Mouse (Mus musculus) left cerebral cortex, postnatal 14 days (tissue): ENCODE data around the gene Spon1. TPM values are rescaled to one million over a fixed set of nuclear protein-coding genes. Genes with fewer than 3 reads are reported as not detected.
A peak's percentile ranks its signal among the peaks of the same experiment; 100 is the strongest.

ENCODE experiments used
- DNase-seq, 2 experiments: peaks; one replicate each; pipeline ENCODE4 v3.0.0; 2021 to 2022; ENCODE audit warnings: low spot score in 2 of 2, mixed read lengths in 1 of 2
- intact Hi-C: fragments of 180-260 bp; cut with DNase I; formaldehyde crosslinking; loops from one replicate; pipeline ENCODE4 v1.15.1; 2025
- total RNA-seq, 2 experiments: library from RNA; stranded (reverse); gene quantifications; 2 replicates each; pipeline ENCODE4 v1.2.3; 2021

The Spon1 gene
- total RNA-seq, 2 experiments from 2014 or later, result 37.6 to 43.5 TPM

DNA sequence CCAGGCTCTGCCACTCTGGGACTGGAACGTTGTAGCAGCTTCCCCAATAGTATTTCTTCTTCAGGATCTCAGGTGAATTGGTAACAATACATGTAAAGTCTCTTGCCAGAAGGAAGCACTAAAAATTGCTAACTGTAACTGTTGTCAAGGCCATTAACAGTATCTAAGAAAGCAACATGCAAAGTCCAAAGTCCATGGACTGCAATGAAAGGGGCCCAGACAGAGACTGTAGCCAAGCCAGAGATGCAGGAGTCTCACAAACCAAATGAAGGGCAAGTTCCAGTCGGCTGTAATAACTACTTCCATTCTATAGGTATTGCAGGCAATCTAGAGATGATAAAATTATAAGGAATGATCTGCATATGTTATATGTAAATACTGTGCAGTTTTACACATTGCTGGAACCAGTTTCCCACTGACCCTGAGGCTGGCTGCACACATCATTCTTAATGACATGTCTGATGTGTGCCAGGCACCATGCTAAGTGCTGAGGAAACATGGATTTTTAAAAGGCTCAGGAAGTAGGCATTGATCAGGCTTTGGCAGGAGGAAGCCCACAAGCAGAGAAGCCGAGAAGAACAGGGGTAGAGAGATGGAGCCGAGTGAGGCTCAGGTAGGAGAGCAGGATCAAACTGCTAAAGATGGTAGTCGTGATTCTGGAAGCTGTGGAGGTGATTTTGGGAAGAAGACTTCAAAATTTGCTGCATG, 59.9 kb downstream of the Spon1 start:
- DNase-seq, result no peak
- intact Hi-C loops, result no loop called here

DNA sequence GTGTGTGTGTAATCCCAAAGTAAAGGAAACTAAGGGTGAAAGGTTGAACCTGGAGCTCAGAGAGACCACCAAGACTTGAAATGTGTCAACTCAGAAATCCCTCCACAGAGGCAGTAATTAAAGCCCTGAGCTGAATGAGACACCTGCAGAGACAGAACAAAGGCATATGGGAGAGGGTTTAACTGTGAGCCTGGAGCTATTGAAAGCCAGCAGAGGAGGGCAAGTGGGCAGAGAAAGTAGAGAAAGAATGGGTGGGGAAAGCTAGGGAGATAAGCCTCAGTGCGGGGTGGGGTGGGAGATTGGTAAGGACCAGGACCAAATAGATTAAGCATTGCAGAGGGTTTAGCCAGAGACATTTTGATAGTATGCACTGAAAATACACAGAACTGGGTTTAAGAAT, 60.7 kb downstream of the Spon1 start:
- DNase-seq, result no peak
- intact Hi-C loops, result no loop called here

DNA sequence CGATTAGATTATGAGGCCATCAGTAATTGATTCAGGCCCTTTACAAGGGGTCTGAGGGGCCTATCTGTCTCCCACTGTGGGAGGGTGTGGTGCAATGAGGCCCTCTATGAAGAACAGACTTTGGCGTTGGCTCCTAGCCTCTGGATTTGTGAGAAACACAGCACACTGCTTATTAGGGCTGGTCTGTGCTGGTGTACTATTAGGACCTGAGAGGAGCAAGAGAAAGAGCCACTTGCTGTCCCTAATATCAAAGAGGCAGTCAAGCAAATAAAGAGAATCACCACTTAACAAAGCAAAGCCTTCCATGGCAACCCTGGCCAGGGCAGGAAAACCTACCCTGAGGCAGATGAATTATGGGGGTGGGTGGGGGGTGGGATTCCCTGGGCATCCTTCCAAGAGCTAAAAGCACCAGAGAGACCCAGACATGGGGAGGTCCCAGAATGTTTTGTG, 62.3 kb downstream of the Spon1 start:
- no peak for DNase-seq

DNA sequence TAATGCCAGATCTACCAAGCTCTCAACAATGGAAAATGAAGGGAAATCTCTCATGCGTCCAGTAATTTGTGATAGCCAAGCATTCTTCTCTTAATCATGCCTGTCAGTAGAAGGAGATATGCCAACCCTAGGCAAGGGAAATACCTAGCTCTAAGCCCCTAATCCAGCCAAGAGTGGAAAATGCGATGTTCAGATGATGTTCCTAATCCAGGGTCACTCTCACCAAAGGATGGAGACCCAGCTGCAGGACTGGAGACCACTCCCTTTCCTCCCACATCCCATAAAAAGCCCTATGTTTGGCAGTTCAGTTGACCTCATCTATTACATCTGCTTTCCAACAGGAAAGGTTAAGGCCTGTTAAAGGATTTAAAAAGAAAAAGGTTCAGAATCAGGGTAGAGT, 62.8 kb downstream of the Spon1 start:
- no peak for DNase-seq
- intact Hi-C loops, result no loop called here

More for the DNA sequence above, 62.3 kb downstream of the Spon1 start:
- intact Hi-C loops, result no loop called here

DNA sequence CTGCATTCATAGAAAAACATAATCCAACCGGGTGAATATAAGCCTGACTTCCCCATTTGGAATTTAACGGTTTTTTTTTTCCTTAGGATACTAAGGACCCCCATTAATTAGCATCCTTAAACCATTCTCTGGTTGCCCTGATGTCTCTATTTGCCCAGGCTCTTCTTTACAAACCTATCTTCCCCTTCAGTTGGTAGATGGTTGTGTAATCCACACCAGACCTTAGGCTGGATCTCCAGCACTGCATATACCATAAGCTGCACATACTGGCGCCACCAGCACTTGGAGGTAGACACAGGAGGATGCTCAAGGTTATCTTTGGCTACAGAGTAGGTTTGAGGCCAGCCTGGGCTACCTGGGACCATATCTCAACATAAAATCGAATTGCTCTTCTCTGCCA, 71.4 kb downstream of the Spon1 start:
- no peak for DNase-seq
- intact Hi-C loops, result no loop called here

DNA sequence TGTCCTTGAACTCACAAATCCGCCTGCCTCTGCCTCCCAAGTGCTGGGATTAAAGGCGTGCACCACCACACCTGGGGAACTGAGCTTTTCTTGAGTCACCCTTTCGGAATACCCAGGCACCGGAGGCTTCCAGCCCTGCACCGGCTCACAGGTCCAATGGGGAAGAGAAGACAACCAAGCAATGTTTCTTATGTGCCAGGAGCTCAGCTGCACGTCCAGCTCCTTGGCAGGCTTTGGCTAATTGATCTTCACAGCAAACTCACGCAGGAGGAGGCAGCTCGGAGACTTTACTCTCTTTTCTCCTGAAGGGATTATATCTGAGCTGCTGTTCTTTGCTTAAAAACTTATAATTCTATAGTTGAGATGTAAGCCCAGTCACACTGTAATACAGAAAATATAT, 73.6 kb downstream of the Spon1 start:
- no peak for DNase-seq
- intact Hi-C loops, result no loop called here

DNA sequence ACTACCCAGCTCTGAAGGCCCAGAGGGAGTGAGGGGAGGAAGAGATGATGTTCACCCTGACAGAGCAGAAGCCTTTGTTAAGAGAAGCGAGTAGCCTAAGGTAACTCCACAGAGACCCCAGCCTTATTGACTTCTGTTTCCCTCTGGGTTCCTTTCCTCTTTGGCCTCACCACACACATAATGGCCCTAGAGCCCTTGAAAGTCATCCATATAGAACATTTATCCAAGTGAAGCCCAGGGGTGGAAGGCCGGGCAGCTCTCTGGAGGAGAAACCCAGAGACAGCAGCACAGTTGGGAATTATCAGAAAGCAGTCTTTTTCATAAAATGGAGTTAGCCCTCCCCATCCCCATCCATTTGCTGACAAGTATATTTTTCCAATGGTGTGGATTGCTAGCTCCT, 75.7 kb downstream of the Spon1 start:
- intact Hi-C loops, result no loop called here
- DNase-seq, result no peak

DNA sequence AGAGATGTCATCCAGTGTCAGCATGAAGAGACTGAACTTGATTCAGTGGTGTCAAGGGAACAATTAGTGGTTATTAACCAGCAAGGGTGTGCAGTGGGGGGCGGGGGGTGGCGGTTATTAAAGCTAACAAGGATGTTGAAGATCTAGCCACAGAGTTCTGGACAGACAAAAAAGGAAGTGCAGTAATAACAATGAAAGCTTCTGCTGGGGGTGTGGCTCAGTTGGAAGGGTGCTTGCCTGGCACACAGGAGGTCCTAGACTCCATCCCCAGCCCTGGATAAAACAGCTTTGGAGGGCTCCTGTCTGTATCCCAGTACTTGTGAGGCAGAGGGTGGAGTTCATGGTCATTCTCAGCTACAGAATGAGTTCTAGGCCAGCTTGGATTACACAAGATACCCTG, 77.4 kb downstream of the Spon1 start:
- intact Hi-C loops, result no loop called here
- no peak for DNase-seq

DNA sequence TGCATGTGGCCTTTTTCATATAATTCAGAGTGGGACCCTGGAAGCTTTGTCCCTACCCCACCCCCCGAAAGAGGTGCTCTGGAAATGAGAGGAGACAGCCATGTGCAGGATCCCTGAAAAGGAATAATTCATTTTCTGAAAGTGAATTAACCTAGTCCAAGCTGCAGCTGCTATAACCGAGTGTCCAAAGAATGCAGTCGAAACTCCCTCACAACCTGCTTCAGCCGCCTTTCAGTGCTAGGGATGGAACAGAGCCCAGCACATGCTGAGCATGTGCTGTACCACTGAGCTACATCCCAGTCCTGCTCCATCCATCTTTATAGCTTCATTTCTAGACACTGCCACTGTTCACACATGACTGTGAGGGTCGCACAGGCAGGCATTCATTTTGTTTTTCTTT, 79.4 kb downstream of the Spon1 start:
- peak in 1 of 2 experiments; percentile 23 for DNase-seq
- intact Hi-C loops, result no loop called here

DNA sequence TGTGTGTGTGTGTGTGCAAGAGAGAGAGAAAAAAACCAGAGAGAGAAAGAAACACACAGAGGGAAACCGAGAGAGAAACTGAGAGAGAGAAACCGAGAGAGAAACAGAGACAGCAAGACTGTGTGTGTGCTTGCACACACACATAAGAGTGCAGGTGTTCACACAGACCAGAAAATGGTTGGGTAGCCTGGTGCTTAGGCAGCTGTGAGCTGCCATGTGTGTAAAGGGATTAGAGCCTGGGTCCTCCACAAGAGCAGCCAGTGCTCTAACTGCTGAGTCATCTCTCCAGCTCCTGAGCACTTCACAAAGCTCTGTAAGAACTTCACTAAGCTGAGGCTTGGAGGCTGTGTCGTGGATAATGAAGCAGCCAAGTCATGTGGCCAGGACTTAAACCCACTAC, 80.8 kb downstream of the Spon1 start:
- no peak for DNase-seq

DNA sequence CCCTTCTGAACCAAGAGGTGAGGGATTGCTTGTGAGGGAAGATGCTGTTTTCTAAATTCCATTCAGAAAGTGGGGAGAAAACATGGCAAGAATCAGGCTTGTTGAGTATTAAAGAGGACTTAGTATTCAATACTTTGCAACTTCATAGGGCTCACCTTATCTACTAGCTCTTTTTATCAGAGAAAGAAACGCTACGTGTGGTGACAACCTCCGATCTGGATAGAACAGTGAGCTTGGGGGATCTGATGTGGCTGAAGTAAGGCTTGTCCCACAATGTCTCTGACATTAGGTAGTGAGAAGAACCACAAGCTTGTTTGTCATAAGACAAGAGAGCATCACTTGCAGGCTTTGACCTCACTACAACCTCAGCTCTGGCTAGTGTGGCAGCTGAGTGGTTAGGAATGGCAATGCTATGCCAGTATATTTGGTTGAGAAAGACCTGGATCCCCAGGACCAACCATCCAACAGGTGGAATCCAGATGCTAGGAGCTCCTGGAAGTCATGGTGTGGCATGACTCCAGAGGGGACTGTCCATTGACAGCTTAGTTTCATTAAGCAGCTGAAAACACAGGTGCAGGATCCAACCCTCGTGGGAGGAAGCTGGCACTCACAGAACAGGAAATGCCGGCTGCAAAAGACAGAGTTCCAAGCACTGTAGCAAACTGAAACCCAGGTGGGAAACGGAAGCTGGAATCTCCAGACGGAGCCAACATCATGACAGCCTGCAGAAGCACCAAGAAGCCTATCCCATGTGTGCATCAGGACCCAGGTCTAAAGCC, 81.4 kb downstream of the Spon1 start:
- intact Hi-C loops, result no loop called here
- no peak for DNase-seq

More for the DNA sequence above, 80.8 kb downstream of the Spon1 start:
- intact Hi-C loops, result no loop called here

DNA sequence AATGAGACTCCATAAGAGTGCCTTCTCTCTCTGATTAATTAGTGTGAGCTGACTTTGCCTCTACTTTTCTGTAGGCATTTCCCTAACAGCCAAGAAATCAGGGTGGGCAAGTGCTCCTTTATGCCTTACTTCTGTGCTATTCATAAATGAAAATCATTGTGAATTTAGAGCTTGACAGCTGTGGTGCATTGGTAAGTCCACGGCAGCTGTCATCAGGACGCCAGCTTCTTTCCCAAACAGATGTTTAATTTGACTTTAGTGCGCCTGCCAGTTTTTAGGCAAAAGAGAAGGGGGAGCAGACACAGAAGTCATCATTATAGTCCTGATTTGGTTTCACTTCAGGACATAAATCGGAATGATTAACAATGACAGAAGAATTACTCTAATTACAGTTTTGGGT, 84.6 kb downstream of the Spon1 start:
- no peak for DNase-seq
- intact Hi-C loops, result no loop called here

DNA sequence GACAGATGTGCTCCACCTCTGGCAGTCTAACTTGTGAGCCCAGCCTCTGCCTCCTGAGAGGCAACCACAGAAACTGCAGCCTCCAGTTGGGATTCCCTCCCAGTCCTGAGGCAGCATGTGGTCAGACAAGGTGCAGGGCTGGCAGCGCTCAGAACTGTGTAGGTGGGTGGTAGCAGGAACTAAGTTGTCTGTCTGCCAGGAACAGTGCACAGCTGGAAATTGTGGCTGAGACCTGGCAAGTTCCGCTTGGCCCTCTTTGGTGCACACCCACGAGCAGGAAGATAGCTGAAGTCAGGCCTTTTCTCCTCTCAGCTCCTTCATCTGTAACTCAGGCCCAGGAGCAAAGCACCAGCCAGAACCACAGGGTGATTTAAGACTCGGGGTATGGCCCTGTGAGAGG, 89.6 kb downstream of the Spon1 start:
- DNase-seq, result no peak
- intact Hi-C loops, result no loop called here

DNA sequence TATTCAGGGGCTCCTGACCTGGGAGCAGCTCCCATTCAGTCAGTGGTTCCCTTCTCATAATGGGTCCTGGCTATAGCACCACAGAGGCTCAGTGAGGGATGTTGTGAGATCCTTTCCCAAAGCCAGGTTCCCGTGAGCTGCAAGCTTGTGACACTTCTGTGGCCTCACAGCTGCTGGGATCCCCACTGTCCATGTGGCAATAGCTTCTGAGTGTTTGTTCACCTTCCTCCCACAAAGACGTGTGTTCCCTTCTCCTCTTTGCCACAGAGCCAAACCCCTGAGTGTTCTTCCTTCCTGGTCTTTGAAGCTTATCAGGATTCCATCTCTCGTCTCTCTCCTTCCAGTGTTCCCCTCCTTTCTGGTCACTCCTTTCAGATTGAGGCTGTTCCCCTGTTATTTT, 90.3 kb downstream of the Spon1 start:
- intact Hi-C loops, result no loop called here
- DNase-seq, result no peak

DNA sequence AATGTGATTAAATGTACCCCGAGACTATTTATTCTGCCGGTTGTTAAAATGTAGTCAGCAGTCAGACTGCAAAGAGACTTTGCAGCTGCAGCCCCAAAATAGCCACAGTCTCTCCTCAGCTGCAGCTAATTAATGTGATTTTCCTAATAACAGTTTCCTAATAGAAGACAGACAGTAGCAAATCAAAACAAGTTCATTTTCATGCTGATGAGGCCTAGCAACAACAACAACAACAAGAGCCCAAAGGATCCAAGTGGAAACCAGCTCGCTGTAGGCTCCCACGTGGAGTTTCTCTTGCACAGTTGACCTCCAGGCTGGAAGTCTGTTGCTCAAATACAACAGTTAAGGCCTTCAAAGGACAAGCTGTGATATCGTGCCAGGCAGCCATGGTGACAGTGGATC, 93.7 kb downstream of the Spon1 start:
- intact Hi-C loops, result loop anchor here (2.0 kb wide), 1 partner anchor 157 kb away; no protein-coding TSS in a partner anchor
- no peak for DNase-seq

DNA sequence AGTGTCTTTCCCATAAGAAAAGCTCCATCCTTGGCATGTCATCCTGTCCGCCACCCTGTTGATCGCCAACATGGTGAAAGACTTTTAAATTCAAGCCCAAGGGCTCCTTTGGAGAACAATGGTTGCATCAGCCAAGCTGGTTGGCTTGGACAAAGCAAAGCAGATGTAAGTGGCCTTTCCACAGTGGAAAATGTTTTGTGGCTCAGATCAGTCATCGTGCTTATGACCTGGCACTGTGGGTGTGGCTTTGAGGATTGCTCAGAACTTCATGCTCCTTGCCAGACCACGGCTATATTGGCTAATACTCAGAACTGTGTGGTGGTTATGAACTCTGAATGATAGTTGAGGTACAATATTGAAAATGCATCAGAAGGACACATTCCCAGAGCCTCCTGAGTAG, 96.2 kb downstream of the Spon1 start:
- intact Hi-C loops, result no loop called here
- DNase-seq, result no peak

DNA sequence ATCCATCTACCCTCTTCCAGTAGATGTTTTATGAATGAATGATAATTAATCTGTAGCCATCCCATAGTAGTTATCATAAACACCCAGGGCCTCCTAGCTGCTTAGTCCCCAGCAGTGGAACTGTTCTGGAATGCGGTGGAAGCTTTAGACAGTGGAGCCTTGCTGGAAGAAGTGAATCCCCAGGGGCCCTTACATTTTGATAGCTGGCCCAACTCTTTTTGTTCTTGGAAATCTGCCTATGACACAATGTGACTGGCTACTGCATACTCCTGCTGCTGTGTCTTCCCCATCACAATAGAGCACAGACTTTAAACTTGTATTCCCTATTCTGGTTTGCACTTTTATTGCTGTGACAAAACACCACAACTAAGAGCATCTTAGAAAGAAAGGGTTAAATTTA, 107.0 kb downstream of the Spon1 start:
- intact Hi-C loops, result no loop called here
- no peak for DNase-seq

DNA sequence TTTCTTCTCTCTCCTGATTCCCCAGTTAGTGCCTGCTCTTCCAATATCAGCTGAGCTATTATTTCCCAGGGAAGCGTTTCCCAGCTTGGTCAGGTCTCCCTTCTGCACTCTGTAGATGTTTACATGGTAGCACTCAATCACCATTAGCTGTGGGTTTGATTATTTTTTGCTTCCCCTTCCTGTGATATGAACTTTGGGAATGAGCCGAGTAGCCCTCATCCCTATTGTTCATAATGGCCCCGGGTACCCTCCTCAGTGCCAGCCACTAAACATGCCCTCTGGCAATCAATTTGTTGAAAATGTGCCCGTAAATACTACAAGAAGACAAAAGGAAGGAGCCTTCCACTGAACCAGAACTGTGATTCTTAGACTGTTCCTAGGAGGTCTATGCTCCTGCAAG, 111.7 kb downstream of the Spon1 start:
- intact Hi-C loops, result no loop called here
- no peak for DNase-seq

DNA sequence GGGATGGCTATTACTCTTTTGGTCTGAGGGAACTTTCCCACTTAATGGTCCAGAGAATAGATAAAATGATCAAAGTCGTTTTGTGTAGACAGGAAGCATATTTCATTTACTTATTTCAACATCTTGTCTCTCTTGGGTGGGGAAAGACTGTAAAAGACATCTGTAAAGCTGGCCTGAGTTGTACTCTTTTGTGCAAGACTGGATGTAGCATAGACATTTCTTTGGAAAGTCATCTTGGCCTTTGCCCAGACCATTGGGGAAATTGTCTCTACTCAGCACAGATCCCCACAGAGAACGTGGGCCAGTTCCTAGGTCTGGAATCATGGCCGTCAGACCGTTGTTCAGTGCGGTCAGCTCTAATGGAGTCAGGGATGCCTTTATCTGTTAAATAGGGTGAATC, 112.1 kb downstream of the Spon1 start:
- intact Hi-C loops, result no loop called here
- DNase-seq, result no peak

DNA sequence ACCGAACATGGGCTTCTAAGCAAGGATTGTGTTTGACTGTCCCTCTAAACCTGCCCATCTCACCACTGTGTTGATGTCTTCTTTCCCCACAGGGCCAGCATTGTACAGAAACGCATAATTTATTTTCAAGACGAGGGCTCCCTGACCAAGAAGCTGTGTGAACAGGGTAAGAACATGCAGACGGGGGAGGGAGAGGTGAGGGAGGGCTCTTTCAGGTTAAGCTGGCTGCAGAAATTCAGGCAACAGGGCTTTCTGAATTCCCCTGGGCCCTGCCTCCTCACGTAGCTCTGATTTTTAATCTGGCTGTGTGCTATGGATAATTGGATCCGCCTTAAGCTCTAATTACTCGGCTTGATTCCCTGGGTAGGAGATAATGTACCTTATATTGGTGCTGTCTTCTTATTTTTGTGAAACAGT, 113.3 kb downstream of the Spon1 start:
- DNase-seq, result no peak
- intact Hi-C loops, result no loop called here

DNA sequence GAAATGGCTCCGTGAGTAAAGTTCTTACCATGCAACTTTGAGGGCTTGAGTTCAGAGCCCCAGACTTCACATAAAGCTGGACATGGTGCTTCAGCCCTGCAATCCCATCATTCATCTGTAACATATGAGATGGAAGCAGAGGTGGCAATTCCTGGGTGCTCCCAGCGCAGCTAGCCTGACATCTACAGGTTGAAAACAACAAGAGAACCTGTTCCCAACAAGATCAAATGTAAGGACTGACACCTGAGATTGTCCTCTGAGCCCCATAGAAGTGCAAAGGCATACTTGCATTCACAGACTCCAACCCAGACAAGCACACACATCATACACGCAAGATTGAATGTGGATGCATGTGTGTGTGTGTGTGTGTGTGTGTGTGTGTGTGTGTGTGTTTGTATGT, 114.2 kb downstream of the Spon1 start:
- no peak for DNase-seq
- intact Hi-C loops, result no loop called here
